Mouse (Mus musculus) left cerebral cortex, adult 6 months (tissue): ENCODE results near the gene Il18. TPM values are rescaled to one million over a fixed set of nuclear protein-coding genes. Genes with fewer than 3 reads are reported as not detected.

Experiments
- long read RNA-seq, 2 experiments: library from polyadenylated mRNA; unstranded; transcript quantifications; one replicate each; pipeline ENCODE4 v2.0.0; 2019 to 2020
- polyA plus RNA-seq: library from polyadenylated mRNA; unstranded; fragments of <200 nt; fragmentation: Nextera tagmentation; gene quantifications from 2 replicates; pipeline ENCODE4 v1.2.3, GENCODE M21; 2021

The Il18 gene
- 64.3 and 75.2 TPM in 2 replicates for polyA plus RNA-seq
- long read RNA-seq, experiment 1, partial matches to known transcripts = 3 of 43 reads
- long read RNA-seq, experiment 1, other reads (novel, unspliced or antisense) = 40 of 43 reads
- long read RNA-seq, experiment 2, partial matches to known transcripts = 3 of 46 reads
- long read RNA-seq, experiment 2, other reads (novel, unspliced or antisense) = 43 of 46 reads

GRCm38 (mm10) chr9:50554241-50555093 lies at the start of gene Il18:
TSS of gene Il18 (plus strand) at chr9:50554827.

GRCm38 (mm10) chr9:50528293-50528892 lies 26.2 kb upstream of the Il18 start, which contains the start of gene Pts:
TSS of gene Pts (minus strand) at chr9:50528724.

GRCm38 (mm10) chr9:50555094-50555446 lies 443 bp downstream of the Il18 start, which contains the start of gene Bco2:
TSS of gene Bco2 (minus strand) at chr9:50555181.

GRCm38 (mm10) chr9:50561145-50561917 lies 6.7 kb downstream of the Il18 start, which contains the start of gene Tex12:
TSS of gene Tex12 (minus strand) at chr9:50561325.

GRCm38 (mm10) chr9:50603189-50603997 lies 48.8 kb downstream of the Il18 start, which contains the start of the genes Sdhd and Timm8b:
TSS of gene Sdhd (minus strand) at chr9:50603812.
TSS of gene Timm8b (plus strand) at chr9:50603910.

GRCm38 (mm10) chr9:50616766-50617603 lies 62.4 kb downstream of the Il18 start, which contains the start of the genes Pih1d2 and Nkapd1:
TSS of gene Pih1d2 (plus strand) at chr9:50617321.
TSS of gene Nkapd1 (minus strand) at chr9:50617464.

Other genes with a start within 250 kb of the Il18 start
- gene Rpl10-ps3, start 209.9 kb upstream of the Il18 start, polyA plus RNA-seq = 19.5 and 28.2 TPM in 2 replicates
- gene Plet1, start 60.3 kb upstream of the Il18 start, polyA plus RNA-seq = 0.13 TPM in 1 of 2 replicates, not detected in the other
- gene Pts, start 26.1 kb upstream of the Il18 start, polyA plus RNA-seq = 97.6 and 116 TPM in 2 replicates
- 3.0 and 3.4 TPM in 2 replicates for gene Bco2, start 354 bp downstream of the Il18 start, polyA plus RNA-seq
- not detected in 2 replicates for gene Tex12, start 6.5 kb downstream of the Il18 start, polyA plus RNA-seq
- 115 and 194 TPM in 2 replicates for gene Sdhd, start 49.0 kb downstream of the Il18 start, polyA plus RNA-seq
- 965 and 1,199 TPM in 2 replicates for gene Timm8b, start 49.1 kb downstream of the Il18 start, polyA plus RNA-seq
- 3.0 and 4.5 TPM in 2 replicates for gene Pih1d2, start 62.5 kb downstream of the Il18 start, polyA plus RNA-seq
- 12.1 and 20.2 TPM in 2 replicates for gene Nkapd1, start 62.6 kb downstream of the Il18 start, polyA plus RNA-seq
- gene Dlat, start 105.0 kb downstream of the Il18 start, polyA plus RNA-seq = 33.6 and 43.7 TPM in 2 replicates
- 31.7 and 38.1 TPM in 2 replicates for gene Dixdc1, start 184.7 kb downstream of the Il18 start, polyA plus RNA-seq
- 3.6 and 5.2 TPM in 2 replicates for gene 2310030G06Rik, start 191.7 kb downstream of the Il18 start, polyA plus RNA-seq
- 295 and 350 TPM in 2 replicates for gene Cryab, start 196.5 kb downstream of the Il18 start, polyA plus RNA-seq
- 3.8 and 3.9 TPM in 2 replicates for gene Hspb2, start 197.5 kb downstream of the Il18 start, polyA plus RNA-seq
- 3.6 and 5.7 TPM in 2 replicates for gene Fdxacb1, start 213.4 kb downstream of the Il18 start, polyA plus RNA-seq
- gene Alg9, start 220.2 kb downstream of the Il18 start, polyA plus RNA-seq = 7.0 and 20.0 TPM in 2 replicates
- gene 1110032A03Rik, start 220.7 kb downstream of the Il18 start, polyA plus RNA-seq = 96.7 and 104 TPM in 2 replicates